Mouse (Mus musculus): ENCODE measurements around the gene Rsf1. TPM values are rescaled to one million over a fixed set of nuclear protein-coding genes. Genes with fewer than 3 reads are reported as not detected.

Rsf1 gene
- polyA plus RNA-seq, 1 experiment from 2014 or later: 16.2 TPM

DNA sequence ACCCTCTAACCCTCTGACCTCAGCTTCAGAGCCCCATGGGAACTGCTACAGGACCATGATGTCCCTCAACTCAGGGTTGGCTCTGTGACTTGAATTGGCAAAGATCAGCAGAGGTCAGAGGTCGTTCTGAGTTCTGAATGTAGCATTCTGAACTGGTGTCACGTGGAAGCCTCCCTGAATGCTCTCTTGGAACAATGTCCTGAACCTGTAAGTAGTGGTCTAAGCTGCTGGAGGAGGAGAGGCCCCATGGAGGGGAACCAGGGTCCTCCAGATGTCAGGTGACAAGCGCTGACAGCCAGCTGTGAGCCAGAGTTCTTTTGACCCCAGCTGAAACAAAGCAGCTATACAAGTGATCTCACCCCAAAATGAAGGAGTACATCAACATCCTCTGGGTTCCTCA is 150.7 kb downstream of the Rsf1 start:
- H3K4me2 ChIP-seq: no peak overlapping the region
- 0 out of 2 replicates have a peak, but pooled peaks cover 4% of the 10 kb centered on the region for H3K4me1 ChIP-seq (ENCODE audit: control insufficient read depth, insufficient read depth, low read length)
- H3K27me3 ChIP-seq (ENCODE audit: control insufficient read depth, insufficient read depth, low read length): no peaks in the 10 kb centered on the region
- H3K4me3 ChIP-seq (ENCODE audit: low read depth, low read length): no peak overlapping the region
- no peaks in the 10 kb centered on the region for H3K36me3 ChIP-seq (ENCODE audit: control insufficient read depth, insufficient read depth, low read length)
- H3K27ac ChIP-seq (ENCODE audit: low read depth, low read length): no peak overlapping the region
- WGBS (ENCODE audit: insufficient replicate concordance): 77% methylated on average over 3 of the region's 3 CpGs
- H3K9me3 ChIP-seq (replicated peaks; ENCODE audit: control insufficient read depth, low read length): no peaks in the 10 kb centered on the region
- no peak overlapping the region for H3K9ac ChIP-seq (ENCODE audit: low read depth, low read length)
- no peak for ATAC-seq (replicated peaks; ENCODE audit: insufficient number of reproducible peaks, low FRiP score, low TSS enrichment)

GRCm38 (mm10) chr7:97733606-97734005 is 153.9 kb downstream of the Rsf1 start:
- WGBS (ENCODE audit: insufficient replicate concordance): 67% methylated on average over 5 of the region's 5 CpGs
- H3K9ac ChIP-seq (ENCODE audit: low read depth, low read length): no peak overlapping the region
- H3K36me3 ChIP-seq (ENCODE audit: control insufficient read depth, insufficient read depth, low read length): no peaks in the 10 kb centered on the region
- H3K27me3 ChIP-seq (ENCODE audit: control insufficient read depth, insufficient read depth, low read length): no peaks in the 10 kb centered on the region
- peaks cover 9% of the 10 kb centered on the region; the same call in 1 of the 2 replicates for H3K4me1 ChIP-seq (ENCODE audit: control insufficient read depth, insufficient read depth, low read length)
- no peak overlapping the region for H3K4me2 ChIP-seq
- no peaks in the 10 kb centered on the region for H3K9me3 ChIP-seq (replicated peaks; ENCODE audit: control insufficient read depth, low read length)
- no peak overlapping the region for H3K4me3 ChIP-seq (ENCODE audit: low read depth, low read length)
- no peak for ATAC-seq (replicated peaks; ENCODE audit: insufficient number of reproducible peaks, low FRiP score, low TSS enrichment)
- no peak overlapping the region for H3K27ac ChIP-seq (ENCODE audit: low read depth, low read length)

DNA sequence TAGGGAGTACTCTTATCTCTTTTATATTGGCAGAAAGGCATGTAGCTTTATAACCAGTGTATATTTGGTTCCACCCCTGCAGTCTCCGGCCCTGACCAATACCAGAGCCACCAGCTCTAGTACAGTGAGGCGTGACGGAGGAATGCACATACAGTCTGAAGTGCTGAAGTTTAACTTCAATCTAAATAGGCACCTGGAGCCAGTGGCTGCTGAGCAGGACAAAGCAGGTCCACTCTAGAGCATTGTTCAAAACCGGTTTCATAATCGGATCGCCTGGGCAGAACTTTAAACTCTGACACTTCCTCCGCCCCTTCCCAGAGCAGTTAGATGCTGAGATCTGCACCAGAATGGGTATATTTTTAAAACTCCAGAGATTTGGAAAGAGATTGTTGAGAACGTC is 155.3 kb downstream of the Rsf1 start:
- Histone ChIP-seq H3K4me1 (ENCODE audit: control insufficient read depth, insufficient read depth, low read length) (peaks cover 9% of the 10 kb centered on the region; the same call in 1 of the 2 replicates), H3K27me3 (ENCODE audit: control insufficient read depth, insufficient read depth, low read length) (no peaks in the 10 kb centered on the region), H3K4me2 (no peak overlapping the region), H3K9me3 (replicated peaks; ENCODE audit: control insufficient read depth, low read length) (no peaks in the 10 kb centered on the region), H3K9ac (ENCODE audit: low read depth, low read length) (no peak overlapping the region), H3K27ac (ENCODE audit: low read depth, low read length) (no peak overlapping the region), H3K4me3 (ENCODE audit: low read depth, low read length) (no peak overlapping the region), H3K36me3 (ENCODE audit: control insufficient read depth, insufficient read depth, low read length) (no peaks in the 10 kb centered on the region)
- WGBS (ENCODE audit: insufficient replicate concordance): 82% methylated on average over 8 of the region's 8 CpGs
- ATAC-seq (replicated peaks; ENCODE audit: insufficient number of reproducible peaks, low FRiP score, low TSS enrichment): no peak

DNA sequence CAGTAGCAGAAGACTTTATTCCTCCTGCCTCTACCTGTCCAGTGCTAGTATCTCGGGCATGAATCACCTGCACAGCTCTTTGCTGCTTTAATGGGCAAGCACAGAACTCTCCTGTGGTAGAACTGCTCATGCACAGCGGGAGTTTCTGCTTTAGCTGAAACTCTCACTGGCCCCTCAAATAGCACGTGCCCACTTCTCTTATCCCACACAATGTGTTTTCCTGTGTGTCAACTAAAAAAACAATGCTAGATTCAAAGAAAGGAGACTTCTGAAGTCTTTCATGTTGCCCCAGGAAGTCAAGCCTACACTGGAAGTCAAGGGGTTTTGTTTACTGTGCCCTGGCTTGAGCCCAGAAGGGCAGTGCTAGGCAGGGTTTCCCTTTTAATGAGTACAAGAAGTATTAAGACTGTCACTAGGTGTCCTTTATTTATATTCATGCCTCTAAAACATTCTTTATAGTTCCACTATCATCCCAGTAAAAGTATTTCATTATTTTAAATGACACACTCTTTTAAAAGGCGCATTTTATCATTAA is 156.3 kb downstream of the Rsf1 start:
- Histone ChIP-seq H3K9me3 (replicated peaks; ENCODE audit: control insufficient read depth, low read length) (no peaks in the 10 kb centered on the region), H3K27ac (ENCODE audit: low read depth, low read length) (no peak overlapping the region), H3K4me3 (ENCODE audit: low read depth, low read length) (no peak overlapping the region), H3K36me3 (ENCODE audit: control insufficient read depth, insufficient read depth, low read length) (no peaks in the 10 kb centered on the region), H3K27me3 (ENCODE audit: control insufficient read depth, insufficient read depth, low read length) (no peaks in the 10 kb centered on the region), H3K4me1 (ENCODE audit: control insufficient read depth, insufficient read depth, low read length) (peaks cover 5% of the 10 kb centered on the region; the same call in 1 of the 2 replicates), H3K9ac (ENCODE audit: low read depth, low read length) (no peak overlapping the region), H3K4me2 (no peak overlapping the region)
- no peak for ATAC-seq (replicated peaks; ENCODE audit: insufficient number of reproducible peaks, low FRiP score, low TSS enrichment)
- 50% methylated on average over 4 of the region's 4 CpGs for WGBS (ENCODE audit: insufficient replicate concordance)

DNA sequence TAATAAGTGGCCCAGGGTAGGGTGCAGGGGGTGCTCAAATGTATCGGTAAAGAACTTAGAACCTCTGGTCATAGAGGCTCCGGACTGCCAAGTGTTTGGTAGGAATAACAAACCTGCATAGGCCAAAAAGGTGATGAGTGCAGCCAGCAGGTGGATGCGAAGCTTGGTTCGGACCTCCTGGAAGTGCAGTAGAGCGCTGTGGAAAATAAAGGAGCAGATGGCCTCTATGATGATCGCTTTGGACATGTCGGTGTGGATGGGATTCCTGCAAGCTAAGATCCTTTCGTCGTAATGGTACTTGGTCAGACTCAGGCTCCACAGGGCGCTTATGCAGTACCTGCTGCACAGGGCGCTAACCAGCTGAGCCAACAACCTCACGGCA is 157.6 kb downstream of the Rsf1 start:
- no peak overlapping the region for H3K27ac ChIP-seq (ENCODE audit: low read depth, low read length)
- ATAC-seq (replicated peaks; ENCODE audit: insufficient number of reproducible peaks, low FRiP score, low TSS enrichment): 0 out of 2 replicates have a peak, but pooled peaks have one; percentile 5
- H3K9me3 ChIP-seq (replicated peaks; ENCODE audit: control insufficient read depth, low read length): no peaks in the 10 kb centered on the region
- H3K4me1 ChIP-seq (ENCODE audit: control insufficient read depth, insufficient read depth, low read length): peaks cover 5% of the 10 kb centered on the region; the same call in 1 of the 2 replicates
- peak overlapping the region; percentile 59 for H3K4me3 ChIP-seq (ENCODE audit: low read depth, low read length)
- H3K27me3 ChIP-seq (ENCODE audit: control insufficient read depth, insufficient read depth, low read length): no peaks in the 10 kb centered on the region
- H3K4me2 ChIP-seq: peak overlapping the region; percentile 81
- no peaks in the 10 kb centered on the region for H3K36me3 ChIP-seq (ENCODE audit: control insufficient read depth, insufficient read depth, low read length)
- WGBS (ENCODE audit: insufficient replicate concordance): 14% methylated on average over 12 of the region's 12 CpGs
- peak overlapping the region; percentile 76 for H3K9ac ChIP-seq (ENCODE audit: low read depth, low read length)

DNA sequence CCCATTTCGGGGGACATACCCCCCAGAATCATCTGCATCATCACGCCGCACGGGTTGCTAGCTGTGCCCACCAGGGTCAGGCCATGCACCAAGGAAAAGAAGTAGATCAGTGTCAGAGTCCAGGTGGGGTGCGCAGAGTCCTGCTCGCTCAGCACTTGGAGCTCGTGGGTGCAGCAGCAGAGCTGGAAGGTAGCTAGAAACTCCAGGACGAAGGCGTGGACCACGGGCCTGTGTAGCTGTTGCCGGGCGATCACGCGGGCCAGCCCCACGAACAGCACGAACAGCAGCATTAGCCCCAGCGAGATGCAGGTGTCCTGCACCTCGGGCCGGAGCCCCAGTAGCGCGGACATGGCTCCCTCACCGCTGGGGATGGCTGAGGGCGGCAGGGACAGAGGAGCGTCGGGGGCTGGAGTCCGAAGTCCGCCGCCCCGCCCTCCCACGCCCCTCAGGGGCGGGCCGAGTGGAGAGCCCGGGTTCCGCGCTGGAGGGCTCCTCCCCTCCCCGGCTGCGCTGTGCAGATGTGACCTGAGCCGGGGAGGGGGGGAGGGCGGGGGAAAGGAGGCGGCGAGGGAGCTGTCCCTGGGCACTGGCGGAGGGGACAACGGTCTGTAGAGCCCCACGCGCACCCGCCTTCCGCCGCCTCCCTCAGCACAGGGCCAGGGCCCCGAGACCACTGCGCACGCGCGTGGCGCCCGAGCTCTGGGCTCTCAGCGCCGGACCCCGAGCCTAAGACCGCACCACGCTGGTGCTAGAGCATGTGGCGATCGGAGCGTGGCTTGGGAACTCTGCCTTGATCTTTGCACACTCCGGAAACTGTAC is 158.2 kb downstream of the Rsf1 start, which contains the start of gene Aqp11:
Gene Aqp11, minus strand, starts transcription at position 652 of the 819 bp plus-strand sequence.
- peak within 1 kb of the TSS; percentile 81 for H3K4me2 ChIP-seq
- H3K27ac ChIP-seq (ENCODE audit: low read depth, low read length): no peak within 1 kb of the TSS
- peak within 1 kb of the TSS; percentile 76 for H3K9ac ChIP-seq (ENCODE audit: low read depth, low read length)
- no peaks in the 10 kb centered on the region for H3K27me3 ChIP-seq (ENCODE audit: control insufficient read depth, insufficient read depth, low read length)
- H3K4me3 ChIP-seq (ENCODE audit: low read depth, low read length): peak within 1 kb of the TSS; percentile 59
- H3K9me3 ChIP-seq (replicated peaks; ENCODE audit: control insufficient read depth, low read length): no peaks in the 10 kb centered on the region
- under 1% methylated on average over 41 of the region's 64 CpGs for WGBS (ENCODE audit: insufficient replicate concordance)
- peaks cover 5% of the 10 kb centered on the region; the same call in 1 of the 2 replicates for H3K4me1 ChIP-seq (ENCODE audit: control insufficient read depth, insufficient read depth, low read length)
- no peaks in the 10 kb centered on the region for H3K36me3 ChIP-seq (ENCODE audit: control insufficient read depth, insufficient read depth, low read length)
- ATAC-seq (replicated peaks; ENCODE audit: insufficient number of reproducible peaks, low FRiP score, low TSS enrichment): peak; percentile 98

- H3K27me3 ChIP-seq (ENCODE audit: control insufficient read depth, insufficient read depth, low read length): no peaks in the 10 kb centered on the region
- H3K4me2 ChIP-seq: no peak overlapping the region
- H3K27ac ChIP-seq (ENCODE audit: low read depth, low read length): no peak overlapping the region
- H3K9me3 ChIP-seq (replicated peaks; ENCODE audit: control insufficient read depth, low read length): no peaks in the 10 kb centered on the region
- no peaks in the 10 kb centered on the region for H3K36me3 ChIP-seq (ENCODE audit: control insufficient read depth, insufficient read depth, low read length)
- H3K4me1 ChIP-seq (ENCODE audit: control insufficient read depth, insufficient read depth, low read length): peaks cover 5% of the 10 kb centered on the region; the same call in 1 of the 2 replicates
- no peak overlapping the region for H3K4me3 ChIP-seq (ENCODE audit: low read depth, low read length)
- ATAC-seq (replicated peaks; ENCODE audit: insufficient number of reproducible peaks, low FRiP score, low TSS enrichment): no peak
- no peak overlapping the region for H3K9ac ChIP-seq (ENCODE audit: low read depth, low read length)
- 77% methylated on average over 10 of the region's 10 CpGs for WGBS (ENCODE audit: insufficient replicate concordance)
Measured at GRCm38 (mm10) chr7:97740948-97741347, 161.3 kb downstream of the Rsf1 start.

GRCm38 (mm10) chr7:97741756-97742291 is 162.1 kb downstream of the Rsf1 start:
- Histone ChIP-seq H3K9ac (ENCODE audit: low read depth, low read length) (no peak overlapping the region), H3K36me3 (ENCODE audit: control insufficient read depth, insufficient read depth, low read length) (no peaks in the 10 kb centered on the region), H3K4me1 (ENCODE audit: control insufficient read depth, insufficient read depth, low read length) (peaks cover 5% of the 10 kb centered on the region; the same call in 1 of the 2 replicates), H3K4me3 (ENCODE audit: low read depth, low read length) (no peak overlapping the region), H3K4me2 (no peak overlapping the region), H3K27me3 (ENCODE audit: control insufficient read depth, insufficient read depth, low read length) (no peaks in the 10 kb centered on the region), H3K9me3 (replicated peaks; ENCODE audit: control insufficient read depth, low read length) (no peaks in the 10 kb centered on the region), H3K27ac (ENCODE audit: low read depth, low read length) (no peak overlapping the region)
- no peak for ATAC-seq (replicated peaks; ENCODE audit: insufficient number of reproducible peaks, low FRiP score, low TSS enrichment)
- WGBS (ENCODE audit: insufficient replicate concordance): 32% methylated on average over 1 of the region's 1 CpGs
